Mouse (Mus musculus): ENCODE results near the gene Padi4.

The Padi4 gene

GRCm38 (mm10) chr4:140702611-140703327 is 71.3 kb downstream of the Padi4 start:
- DNase-seq (ENCODE audit: low read depth, low spot score), result peak; percentile 89

- DNase-seq (ENCODE audit: low read depth, low spot score), result peak; percentile 84
Observed at GRCm38 (mm10) chr4:140701716-140702561, 72.1 kb downstream of the Padi4 start.

GRCm38 (mm10) chr4:140701049-140701715 is 72.9 kb downstream of the Padi4 start:
- DNase-seq (ENCODE audit: low read depth, low spot score), result peak; percentile 91

- peak; percentile 61 for DNase-seq (ENCODE audit: low read depth, low spot score)
Observed at GRCm38 (mm10) chr4:140700269-140701018, 73.6 kb downstream of the Padi4 start, which contains the start of gene Rcc2. Rcc2 (plus strand) TSS chr4:140700541.

GRCm38 (mm10) chr4:140699441-140700127 is 74.5 kb downstream of the Padi4 start:
- DNase-seq (ENCODE audit: low read depth, low spot score), result peak; percentile 88
